ENCODE assay signal across 23 mouse cellular contexts in the genomic region with DNA sequence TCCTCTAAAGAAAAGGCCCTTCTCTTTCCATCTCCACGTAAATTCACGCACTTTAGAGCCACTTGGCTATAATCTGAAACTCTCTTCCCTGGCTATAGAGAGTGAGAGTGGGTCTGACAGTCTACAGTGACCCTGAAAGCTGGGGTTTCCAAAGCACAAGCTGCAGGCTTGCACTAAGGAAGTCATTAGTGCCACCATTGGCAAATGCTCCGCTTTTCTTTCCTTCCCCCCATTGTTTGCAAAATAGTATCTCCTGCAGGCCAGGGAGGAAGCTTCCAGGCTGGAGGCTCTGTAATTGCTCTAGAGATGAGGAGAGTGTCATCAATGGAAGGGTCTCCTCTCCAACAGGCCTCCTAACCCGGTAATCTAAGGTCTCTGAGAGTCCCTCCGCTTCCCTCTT.
"Had no signal": no experiment of that assay in that cellular context is flagged by ENCODE, and none has a peak within 500 bp of the region (broad histone marks: within the 10 kb centered on the region; RNA-seq: fewer than 3 reads in every experiment).

No protein-coding gene starts in this region.

- H3K4me2 ChIP-seq: heart, embryonic 12.5 days; hindbrain, embryonic 12.5 days; hindbrain, embryonic 14.5 days; intestine, embryonic 15.5 days; limb, embryonic 13.5 days; limb, embryonic 15.5 days had no signal

- H3K27ac ChIP-seq: heart, embryonic 10.5 days; hindbrain, embryonic 10.5 days; hindbrain, embryonic 12.5 days; hindbrain, embryonic 14.5 days; intestine, embryonic 15.5 days; limb, embryonic 13.5 days; limb, embryonic 15.5 days had no signal

- DNase-seq: forebrain, postnatal 0 days; gastrocnemius, postnatal 14 days; gastrocnemius, postnatal 36 days; heart, adult 18-20 months; heart, postnatal 10 days; heart, postnatal 4 days; kidney, adult 18-20 months; kidney, adult 8-10 months; kidney, postnatal 10 days; kidney, postnatal 36 days; layer of hippocampus, postnatal 36 days; left cerebral cortex, postnatal 4 days had no signal

- H3K36me3 ChIP-seq: heart, embryonic 10.5 days; heart, embryonic 12.5 days; hindbrain, embryonic 10.5 days; hindbrain, embryonic 12.5 days; intestine, embryonic 15.5 days; limb, embryonic 13.5 days; limb, embryonic 15.5 days had no signal

- H3K4me3 ChIP-seq: heart, embryonic 10.5 days; heart, embryonic 12.5 days; hindbrain, embryonic 10.5 days; hindbrain, embryonic 12.5 days; intestine, embryonic 15.5 days; limb, embryonic 13.5 days; limb, embryonic 15.5 days had no signal

- H3K9me3 ChIP-seq: heart, embryonic 10.5 days; heart, embryonic 12.5 days; hindbrain, embryonic 10.5 days; hindbrain, embryonic 12.5 days; intestine, embryonic 15.5 days; limb, embryonic 13.5 days; limb, embryonic 15.5 days had no signal

- H3K27me3 ChIP-seq: heart, embryonic 12.5 days; hindbrain, embryonic 12.5 days; intestine, embryonic 15.5 days; limb, embryonic 13.5 days; limb, embryonic 15.5 days had no signal

- ATAC-seq: forebrain, postnatal 0 days; hindbrain, embryonic 16.5 days; inflammation-experienced regulatory T-cells, adult 6 months; intestine, embryonic 15.5 days; intestine, postnatal 0 days had no signal

- H3K4me1 ChIP-seq: limb, embryonic 13.5 days; limb, embryonic 15.5 days had no signal

- H3K9ac ChIP-seq: forebrain, postnatal 0 days; heart, embryonic 12.5 days; hindbrain, embryonic 12.5 days; hindbrain, embryonic 14.5 days; intestine, embryonic 15.5 days; limb, embryonic 13.5 days; limb, embryonic 15.5 days had no signal
